Mouse (Mus musculus) C2C12 (cell line): ENCODE measurements at regions not wholly inside any gene's neighbourhood (a gene's known extent, or its start where the extent isn't known, plus 50 kb on each side); places are given as distances from the start of the nearest gene placed in this dataset.

Experiments used
- H3K27me3 ChIP-seq: one replicate; pipeline ENCODE4 v1.6.1; 2011; ENCODE audit not compliant: control insufficient read depth, insufficient read depth, insufficient read length
- H3K36me3 ChIP-seq: one replicate; pipeline ENCODE4 v1.6.1; 2011; ENCODE audit not compliant: control insufficient read depth, insufficient read depth
- H3K4me3 ChIP-seq: one replicate; pipeline ENCODE4 v1.5.1; 2011; ENCODE audit warnings: mild to moderate bottlenecking, control low read depth; ENCODE audit not compliant: poor library complexity, insufficient read depth, severe bottlenecking
- H3K79me2 ChIP-seq: one replicate; pipeline ENCODE4 v1.6.1; 2011; ENCODE audit not compliant: control insufficient read depth, insufficient read depth
- H3K79me3 ChIP-seq: one replicate; pipeline ENCODE4 v1.6.1; 2011; ENCODE audit warnings: low read depth, control low read depth
- H3ac ChIP-seq: one replicate; pipeline ENCODE3; 2011; ENCODE audit warnings: low read depth; ENCODE audit not compliant: control insufficient read depth, insufficient read length
- CEBPB ChIP-seq: IDR thresholded peaks from one replicate; pipeline ENCODE4 v1.6.1; 2011; ENCODE audit warnings: low read depth, mild to moderate bottlenecking, control low read depth, moderate library complexity
- CTCF ChIP-seq: IDR thresholded peaks from one replicate; pipeline ENCODE4 v1.5.1; 2011; ENCODE audit not compliant: control insufficient read depth, insufficient read depth, insufficient read length
- FOSL1 ChIP-seq: IDR thresholded peaks from one replicate; pipeline ENCODE4 v1.8.0; 2011; ENCODE audit warnings: mild to moderate bottlenecking, low read length; ENCODE audit not compliant: poor library complexity, insufficient read depth, severe bottlenecking
- MAX ChIP-seq: IDR thresholded peaks from one replicate; pipeline ENCODE4 v1.6.1; 2011; ENCODE audit warnings: mild to moderate bottlenecking, control low read depth
- MYOD1 ChIP-seq: IDR thresholded peaks from one replicate; pipeline ENCODE4 v1.6.1; 2011; ENCODE audit warnings: low read depth; ENCODE audit not compliant: control insufficient read depth, insufficient read length
- MYOG ChIP-seq: IDR thresholded peaks from one replicate; pipeline ENCODE4 v1.6.1; 2011; ENCODE audit not compliant: control insufficient read depth, insufficient read length; ENCODE audit errors: extremely low read depth
- USF1 ChIP-seq: IDR thresholded peaks from one replicate; pipeline ENCODE4 v1.6.1; 2011; ENCODE audit warnings: low read depth, mild to moderate bottlenecking, control low read depth, moderate library complexity

DNA sequence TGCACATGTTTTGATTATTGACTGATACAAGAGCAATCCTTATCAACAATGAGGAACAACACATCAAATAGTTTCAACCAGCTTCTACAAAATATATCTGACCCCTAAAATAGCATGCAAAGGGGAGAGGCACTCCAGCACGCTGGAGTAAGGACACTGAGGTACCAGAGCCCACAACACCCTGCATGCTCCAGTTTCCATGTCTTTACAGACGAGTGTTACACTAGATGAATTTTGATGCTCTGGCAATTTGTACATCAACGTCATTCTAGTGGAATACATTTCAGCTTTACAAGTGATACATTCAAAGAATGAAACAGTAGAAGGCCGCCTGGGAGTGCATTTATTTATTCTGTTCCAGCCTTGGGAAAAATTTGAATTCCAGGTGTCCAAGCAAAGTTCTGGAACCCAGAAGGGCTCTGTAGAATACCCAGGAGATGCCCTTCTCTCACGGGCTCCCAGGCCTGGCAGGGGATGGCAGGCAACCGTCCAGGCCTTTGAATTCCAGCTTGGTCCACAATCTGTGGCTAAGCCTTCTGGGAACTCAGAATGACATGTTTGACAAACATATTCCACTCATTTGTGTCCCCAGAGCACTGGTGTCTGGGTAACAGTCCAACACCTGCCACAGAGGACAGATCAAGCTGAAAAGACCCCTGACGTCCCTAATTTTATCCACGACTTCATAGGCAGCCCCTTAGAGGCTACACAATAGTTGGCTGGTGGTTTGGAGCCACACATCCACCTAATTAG is 595.6 kb upstream of the Klf4 start:
- Histone ChIP-seq H3ac (no peak overlapping the region), H3K27me3 (no peaks in the 10 kb centered on the region), H3K36me3 (no peaks in the 10 kb centered on the region), H3K4me3 (no peak overlapping the region), H3K79me3 (no peaks in the 10 kb centered on the region), H3K79me2 (no peaks in the 10 kb centered on the region)
- TF ChIP-seq MAX (no peak), FOSL1 (no peak), MYOG (no peak), CTCF (no peak), CEBPB (no peak), MYOD1 (no peak), USF1 (no peak)

DNA sequence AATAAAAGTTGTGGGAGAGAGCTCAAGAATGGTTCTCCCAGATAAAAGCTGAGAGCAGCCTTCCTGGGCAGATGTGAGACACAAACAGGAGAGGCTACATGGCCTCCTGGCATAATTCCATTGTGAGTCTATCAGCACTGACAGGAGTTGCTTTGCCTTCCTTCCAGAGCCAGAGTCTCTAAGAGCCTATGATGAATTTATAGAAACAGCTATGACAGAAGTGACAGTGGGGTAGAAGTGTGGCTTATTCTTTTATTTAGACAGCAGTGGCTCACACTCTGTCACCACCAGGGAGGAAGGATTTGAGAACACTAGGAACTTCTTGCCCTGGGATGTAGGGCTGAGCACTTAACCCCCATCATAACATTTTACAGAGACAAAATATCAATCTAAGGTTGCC is 592.2 kb upstream of the Klf4 start:
- no peaks in the 10 kb centered on the region for H3K36me3 ChIP-seq
- TF ChIP-seq CTCF = no peak
- no peak for TF ChIP-seq MAX
- TF ChIP-seq MYOG = no peak
- TF ChIP-seq CEBPB = no peak
- no peak for TF ChIP-seq MYOD1
- TF ChIP-seq USF1 = no peak
- TF ChIP-seq FOSL1 = no peak

GRCm38 (mm10) chr4:56122198-56122597 is 589.9 kb upstream of the Klf4 start:
- TF ChIP-seq MAX (no peak), CTCF (no peak), FOSL1 (no peak), CEBPB (peak; percentile 8), MYOD1 (peak; percentile 97), USF1 (no peak)

More for the DNA sequence above, 592.2 kb upstream of the Klf4 start:
- Histone ChIP-seq H3ac (no peak overlapping the region), H3K79me2 (no peaks in the 10 kb centered on the region), H3K79me3 (no peaks in the 10 kb centered on the region), H3K4me3 (no peak overlapping the region), H3K27me3 (no peaks in the 10 kb centered on the region)

GRCm38 (mm10) chr4:56121664-56122063 is 589.4 kb upstream of the Klf4 start:
- no peaks in the 10 kb centered on the region for H3K36me3 ChIP-seq
- H3K27me3 ChIP-seq = no peaks in the 10 kb centered on the region
- TF ChIP-seq MYOD1 (no peak), CTCF (no peak), MYOG (no peak), CEBPB (no peak), MAX (no peak), FOSL1 (no peak), USF1 (no peak)
- H3K4me3 ChIP-seq = no peak overlapping the region
- H3K79me3 ChIP-seq = no peaks in the 10 kb centered on the region
- no peak overlapping the region for H3ac ChIP-seq
- H3K79me2 ChIP-seq = no peaks in the 10 kb centered on the region

More at GRCm38 (mm10) chr4:56122198-56122597, 589.9 kb upstream of the Klf4 start:
- Histone ChIP-seq H3K79me2 (no peaks in the 10 kb centered on the region), H3ac (no peak overlapping the region), H3K4me3 (no peak overlapping the region), H3K36me3 (no peaks in the 10 kb centered on the region), H3K27me3 (no peaks in the 10 kb centered on the region), H3K79me3 (no peaks in the 10 kb centered on the region)

- TF ChIP-seq MYOG (no peak), CEBPB (no peak), CTCF (no peak), MYOD1 (no peak), FOSL1 (no peak), MAX (no peak), USF1 (no peak)
- Histone ChIP-seq H3K36me3 (no peaks in the 10 kb centered on the region), H3ac (no peak overlapping the region), H3K79me2 (no peaks in the 10 kb centered on the region), H3K79me3 (no peaks in the 10 kb centered on the region), H3K4me3 (no peak overlapping the region), H3K27me3 (no peaks in the 10 kb centered on the region)
Measured at GRCm38 (mm10) chr4:56120357-56120756, 588.1 kb upstream of the Klf4 start.

DNA sequence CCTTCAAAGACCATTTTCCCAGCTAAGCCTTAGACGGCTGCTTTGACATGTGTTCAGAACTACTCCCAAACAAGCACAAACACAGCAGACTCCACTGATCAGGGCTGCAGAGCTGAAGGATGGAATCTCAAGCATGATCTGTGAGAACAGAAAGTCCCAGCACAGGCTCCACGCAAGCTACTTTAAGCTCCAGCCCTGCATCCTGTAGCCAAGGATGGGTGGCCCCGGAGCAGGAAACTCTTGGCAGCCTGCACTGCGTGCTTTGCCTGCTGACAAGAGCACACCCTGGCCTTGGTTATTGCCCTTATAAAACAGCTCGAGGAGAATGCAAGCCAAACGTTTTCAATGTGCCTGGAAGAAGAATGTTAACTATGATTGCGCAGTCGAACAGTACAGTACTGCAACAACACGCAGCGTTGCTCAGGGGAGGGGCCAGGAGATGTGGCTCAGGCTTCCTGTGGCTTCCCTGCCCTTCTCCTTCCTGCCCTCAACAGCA is 581.5 kb upstream of the Klf4 start:
- TF ChIP-seq MYOD1 (no peak), FOSL1 (no peak)
- Histone ChIP-seq H3K79me2 (no peaks in the 10 kb centered on the region), H3K36me3 (no peaks in the 10 kb centered on the region), H3K27me3 (no peaks in the 10 kb centered on the region), H3ac (no peak overlapping the region), H3K79me3 (no peaks in the 10 kb centered on the region), H3K4me3 (no peak overlapping the region)
